Mouse (Mus musculus): ENCODE results near the gene Ccdc103. TPM values are rescaled to one million over a fixed set of nuclear protein-coding genes. Genes with fewer than 3 reads are reported as not detected.

Gene Ccdc103
- polyA plus RNA-seq (2012; rRNA removed), result 0.23 and 0.29 TPM in 2 replicates

GRCm38 (mm10) chr11:102880585-102881313, at the start of gene Ccdc103, which contains the start of gene Eftud2:
Ccdc103 (plus strand) TSS chr11:102881204.
Eftud2 (minus strand) TSS chr11:102880985.

DNA sequence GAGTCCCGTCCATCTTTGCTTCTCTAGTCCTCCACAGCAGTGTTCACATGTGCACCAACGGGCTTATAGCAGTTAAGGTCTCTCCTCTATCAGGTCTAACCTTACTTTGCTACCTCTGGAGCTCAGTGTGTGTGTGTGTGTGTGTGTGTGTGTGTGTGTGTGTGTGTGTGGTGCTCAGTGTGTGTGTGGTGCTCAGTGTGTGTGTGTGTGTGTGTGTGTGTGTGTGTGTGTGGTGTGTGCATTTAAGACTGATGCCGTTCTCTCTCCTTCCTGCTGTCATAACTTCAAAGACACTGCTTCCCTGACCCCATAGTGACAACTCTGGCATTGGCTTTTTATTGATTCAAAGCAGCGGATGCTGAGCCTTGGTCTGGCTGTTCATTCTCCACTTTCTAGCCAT, 45.5 kb upstream of the Ccdc103 start, which contains the start of gene Higd1b:
Higd1b (plus strand) TSS at position 301 of the 400 bp plus-strand sequence.

DNA sequence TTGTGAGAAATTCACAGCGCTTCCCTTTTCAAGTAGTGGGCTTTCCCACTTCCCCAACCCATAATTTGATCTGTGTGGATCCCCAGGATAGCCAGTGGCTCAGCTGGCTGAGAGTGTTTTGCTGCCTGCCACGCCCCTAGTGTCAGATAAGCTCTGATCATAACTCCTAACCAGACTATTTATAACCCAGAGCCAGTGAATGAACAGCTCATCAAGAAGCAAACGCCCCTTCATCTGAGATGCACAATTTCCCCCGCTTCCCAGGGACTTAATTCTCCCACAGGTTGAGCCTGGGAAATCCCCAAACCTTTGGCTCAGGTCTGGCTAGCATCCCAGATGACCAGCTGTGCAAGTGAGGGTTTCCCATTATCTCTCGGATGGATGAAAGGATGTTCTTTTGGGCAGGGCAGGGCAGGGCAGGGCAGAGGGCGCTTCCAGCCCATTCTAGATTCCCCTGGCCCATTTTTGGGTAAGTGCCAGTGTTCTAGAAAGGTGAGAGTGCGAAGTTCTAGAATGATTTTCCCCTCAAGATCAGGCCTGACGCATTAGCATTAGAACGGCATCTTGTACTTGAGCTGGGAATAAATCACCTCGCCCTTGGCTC, 3.7 kb downstream of the Ccdc103 start, which contains the start of gene Fam187a:
Fam187a (plus strand) TSS at position 554 of the 604 bp plus-strand sequence.

GRCm38 (mm10) chr11:102900763-102901162, 19.8 kb downstream of the Ccdc103 start, which contains the start of gene Gfap:
Gfap (minus strand) TSS chr11:102900912.

DNA sequence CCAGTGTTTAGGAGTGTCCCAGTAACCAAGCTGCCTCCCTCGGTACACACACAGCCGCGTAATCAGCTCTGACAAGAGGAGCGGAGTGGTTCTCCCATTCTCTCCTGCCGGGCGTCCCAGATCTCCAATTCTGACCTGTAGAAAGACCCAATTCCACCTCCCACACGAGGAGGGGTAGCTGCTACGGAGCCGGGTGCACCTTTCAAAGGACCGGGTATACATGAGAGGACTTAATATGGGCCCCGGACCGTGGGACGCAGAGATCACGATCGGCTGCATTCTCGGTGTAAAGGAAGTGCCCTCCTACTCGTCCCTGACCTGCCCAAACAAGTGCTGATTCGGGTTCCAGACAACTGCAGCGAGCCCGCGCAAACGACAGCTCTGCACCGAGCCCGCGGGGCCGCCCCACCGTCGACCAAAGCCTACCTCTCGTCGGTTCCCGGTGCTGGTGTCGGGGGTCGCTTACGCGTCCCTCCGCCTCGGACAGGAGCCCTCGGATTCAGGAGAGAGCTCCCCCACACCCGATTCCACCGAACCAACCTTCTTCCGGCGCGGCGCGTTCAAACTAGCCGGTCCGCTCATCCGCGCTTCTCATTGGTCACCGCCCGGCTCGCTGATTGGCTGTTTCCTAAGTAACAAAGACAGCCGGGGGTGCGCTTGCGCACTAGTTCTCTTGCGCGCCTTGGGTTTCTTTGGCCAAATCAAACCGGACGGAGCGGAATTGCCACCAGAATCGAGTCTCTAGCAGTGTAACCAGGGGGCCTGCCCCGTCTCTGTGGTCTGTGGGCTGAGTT, 43.8 kb downstream of the Ccdc103 start, which contains the start of gene Kif18b:
Kif18b (minus strand) TSS at position 568 of the 794 bp plus-strand sequence.

Other genes starting within 250 kb of the Ccdc103 start
- gene Meioc, start 217.5 kb upstream of the Ccdc103 start, polyA plus RNA-seq (2012; rRNA removed), result 0.01 and 0.03 TPM in 2 replicates
- gene Ccdc43, start 183.4 kb upstream of the Ccdc103 start, polyA plus RNA-seq (2012; rRNA removed), result 7.1 and 7.6 TPM in 2 replicates
- 0.31 and 0.36 TPM in 2 replicates for gene Adam11, start 119.8 kb upstream of the Ccdc103 start, polyA plus RNA-seq (2012; rRNA removed)
- gene Gjc1, start 61.5 kb upstream of the Ccdc103 start, polyA plus RNA-seq (2012; rRNA removed), result 1.5 and 1.6 TPM in 2 replicates
- not detected in 2 replicates for gene Higd1b, start 45.4 kb upstream of the Ccdc103 start, polyA plus RNA-seq (2012; rRNA removed)
- gene Eftud2, start 219 bp upstream of the Ccdc103 start, polyA plus RNA-seq (2012; rRNA removed), result 24.8 and 25.6 TPM in 2 replicates
- gene Fam187a, start 4.0 kb downstream of the Ccdc103 start, polyA plus RNA-seq (2012; rRNA removed), result not detected in 2 replicates
- 4.0 and 4.2 TPM in 2 replicates for gene Gfap, start 19.7 kb downstream of the Ccdc103 start, polyA plus RNA-seq (2012; rRNA removed)
- 9.8 and 11.0 TPM in 2 replicates for gene Kif18b, start 43.9 kb downstream of the Ccdc103 start, polyA plus RNA-seq (2012; rRNA removed)
- 0.14 and 0.19 TPM in 2 replicates for gene C1ql1, start 65.5 kb downstream of the Ccdc103 start, polyA plus RNA-seq (2012; rRNA removed)
- 21.6 and 22.7 TPM in 2 replicates for gene Nmt1, start 147.0 kb downstream of the Ccdc103 start, polyA plus RNA-seq (2012; rRNA removed)
- gene Dcakd, start 147.1 kb downstream of the Ccdc103 start, polyA plus RNA-seq (2012; rRNA removed), result 32.9 and 33.5 TPM in 2 replicates
- gene Plcd3, start 220.5 kb downstream of the Ccdc103 start, polyA plus RNA-seq (2012; rRNA removed), result 1.9 and 2.5 TPM in 2 replicates
- 17.8 and 18.3 TPM in 2 replicates for gene Acbd4, start 220.5 kb downstream of the Ccdc103 start, polyA plus RNA-seq (2012; rRNA removed)
- 8.5 and 9.9 TPM in 2 replicates for gene Hexim1, start 235.0 kb downstream of the Ccdc103 start, polyA plus RNA-seq (2012; rRNA removed)